ENCODE assay signal across 19 mouse cellular contexts in the genomic region with DNA sequence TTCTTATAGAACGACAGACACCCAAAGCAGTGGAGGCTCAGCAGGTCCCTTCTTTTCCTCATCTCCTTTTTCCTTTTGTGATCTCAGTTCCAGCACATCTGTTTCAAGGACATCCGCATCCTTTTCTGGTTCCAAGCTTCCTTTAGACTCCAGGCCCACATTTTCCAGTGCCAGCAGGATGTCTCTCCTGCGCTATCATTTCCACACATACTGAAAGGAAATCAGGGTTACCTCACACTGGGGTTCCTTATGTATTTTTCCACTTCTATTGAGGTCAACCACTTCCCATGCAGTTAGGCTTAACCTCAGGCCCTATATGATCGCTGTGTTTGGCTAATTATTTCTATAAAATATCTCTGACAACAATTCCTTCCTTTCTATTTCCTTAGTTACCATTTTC. TPM values are rescaled to one million over a fixed set of nuclear protein-coding genes. Genes with fewer than 3 reads are reported as not detected.
"Had no signal": no experiment of that assay in that cellular context is flagged by ENCODE, and none has a peak within 500 bp of the region (broad histone marks: within the 10 kb centered on the region; RNA-seq: fewer than 3 reads in every experiment).

No protein-coding gene starts in this region.

- H3K9ac ChIP-seq: lung, embryonic 15.5 days; midbrain, embryonic 12.5 days; neural tube, embryonic 12.5 days; stomach, embryonic 15.5 days had no signal

- ATAC-seq: lung, postnatal 0 days had no signal

- H3K4me3 ChIP-seq: lung, embryonic 15.5 days; megakaryocyte, embryonic 14.5 days; midbrain, embryonic 12.5 days; neural tube, embryonic 12.5 days; stomach, embryonic 15.5 days had no signal

- H3K4me1 ChIP-seq: stomach, embryonic 15.5 days had no signal

- H3K27ac ChIP-seq: lung, embryonic 15.5 days; macrophage; midbrain, embryonic 12.5 days; neural tube, embryonic 12.5 days; stomach, embryonic 15.5 days; stomach, postnatal 0 days had no signal

- H3K9me3 ChIP-seq: lung, embryonic 15.5 days; megakaryocyte, embryonic 14.5 days; midbrain, embryonic 12.5 days; neural tube, embryonic 12.5 days; stomach, embryonic 15.5 days had no signal

- H3K36me3 ChIP-seq: lung, embryonic 15.5 days; midbrain, embryonic 12.5 days; neural tube, embryonic 12.5 days; stomach, embryonic 15.5 days had no signal

- H3K27me3 ChIP-seq: lung, embryonic 15.5 days; megakaryocyte, embryonic 14.5 days; midbrain, embryonic 12.5 days; neural tube, embryonic 12.5 days; stomach, embryonic 15.5 days had no signal

- DNase-seq: lung, adult 2 months; lung, postnatal 14 days; lung, postnatal 36 days; midbrain, embryonic 14.5 days; right cerebral cortex, postnatal 14 days; thymus, adult 2 months; thymus, postnatal 25 days; thymus, postnatal 4 days had no signal

- H3K4me2 ChIP-seq: lung, embryonic 15.5 days; midbrain, embryonic 12.5 days; neural tube, embryonic 12.5 days; stomach, embryonic 15.5 days had no signal

RNA-seq across cellular contexts. Expression of gene Pgbd1, which starts 5.4 kb away (rescaled TPM):
- polyA plus RNA-seq: macrophage had no signal

RNA-seq across cellular contexts. Expression of gene Nkapl, which starts 32.8 kb away (rescaled TPM):
- total RNA-seq: neutrophil, adult 5-6 weeks had no signal
- polyA plus RNA-seq: spleen, adult 2 months had no signal

RNA-seq across cellular contexts. Expression of gene Zkscan4, which starts 43.2 kb away (rescaled TPM):
- total RNA-seq: monocyte, adult 5-6 weeks; neutrophil, adult 5-6 weeks had no signal
